Mouse (Mus musculus) megakaryocyte progenitor cell, adult 5-6 weeks (primary cell): Measurements from ENCODE around the gene Bcl11b. TPM values are rescaled to one million over a fixed set of nuclear protein-coding genes. Genes with fewer than 3 reads are reported as not detected.
A peak's percentile ranks its signal among the peaks of the same experiment; 100 is the strongest.

Source experiments
- ATAC-seq: replicated peaks from 2 replicates; pipeline ENCODE4 v1.8.0; 2016; ENCODE audit warnings: mild to moderate bottlenecking, moderate TSS enrichment, inconsistent platforms; ENCODE audit not compliant: poor library complexity
- total RNA-seq, 2 experiments: library from RNA; stranded (forward) in 1 of 2; stranded (reverse) in 1 of 2; fragments of 157-497, 149-512 nt in 1 of 2; fragments of 200-1000 nt in 1 of 2; gene quantifications; 2 replicates each; pipeline versions ENCODE4 v1.2.3 to v1.2.4; 2015 to 2017

Bcl11b gene
- total RNA-seq, 2 experiments from 2014 or later = 0.02 to 0.33 TPM

DNA sequence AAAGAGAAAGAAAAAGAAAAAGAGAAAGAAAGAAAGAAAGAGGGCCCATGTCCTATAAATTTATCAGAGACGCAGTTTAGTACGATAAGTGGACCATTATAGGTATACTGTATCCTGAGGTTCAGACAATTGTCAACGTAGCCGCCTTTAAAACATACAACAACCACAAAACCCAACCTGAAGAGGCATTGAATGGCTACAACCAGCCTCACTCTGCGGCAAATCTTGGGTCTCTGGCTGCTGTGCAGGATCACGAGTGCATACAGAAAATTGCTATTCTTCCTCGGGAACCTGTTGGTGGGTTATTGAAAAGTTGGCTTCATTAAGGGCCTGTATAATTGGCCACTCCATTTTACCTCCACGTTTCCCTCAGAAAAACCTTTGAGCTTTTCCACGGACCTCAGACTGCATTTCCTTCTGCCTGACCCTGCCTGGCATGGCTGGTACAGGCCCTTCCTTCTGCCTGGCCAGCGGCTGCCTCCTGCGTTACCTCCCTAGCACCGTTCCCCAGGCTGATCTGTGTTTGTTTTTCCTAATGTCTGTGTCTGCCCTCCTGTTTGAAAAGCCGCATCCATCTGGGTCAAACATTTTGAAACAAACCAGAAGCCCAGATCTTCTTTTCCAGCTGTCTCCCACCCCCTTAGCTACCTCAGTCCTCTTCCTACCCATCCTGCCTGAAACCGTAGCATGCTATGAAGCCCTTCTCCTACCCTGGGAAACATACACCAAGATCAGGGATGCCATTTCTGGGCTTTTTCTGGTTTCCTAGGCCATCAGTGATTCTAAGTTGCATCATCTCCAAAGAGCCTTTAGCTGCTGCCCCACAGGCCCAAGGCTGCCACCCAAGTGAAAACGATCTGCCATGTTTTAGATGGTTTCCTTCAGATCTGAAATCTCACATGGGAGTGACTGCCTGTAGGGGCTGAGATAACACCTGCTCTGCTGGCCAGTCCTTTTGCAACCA is 3.4 kb downstream of the Bcl11b start:
- no peak for ATAC-seq

- ATAC-seq = peak; percentile 98
Measured at GRCm38 (mm10) chr12:107998746-107999145, 4.7 kb downstream of the Bcl11b start.

DNA sequence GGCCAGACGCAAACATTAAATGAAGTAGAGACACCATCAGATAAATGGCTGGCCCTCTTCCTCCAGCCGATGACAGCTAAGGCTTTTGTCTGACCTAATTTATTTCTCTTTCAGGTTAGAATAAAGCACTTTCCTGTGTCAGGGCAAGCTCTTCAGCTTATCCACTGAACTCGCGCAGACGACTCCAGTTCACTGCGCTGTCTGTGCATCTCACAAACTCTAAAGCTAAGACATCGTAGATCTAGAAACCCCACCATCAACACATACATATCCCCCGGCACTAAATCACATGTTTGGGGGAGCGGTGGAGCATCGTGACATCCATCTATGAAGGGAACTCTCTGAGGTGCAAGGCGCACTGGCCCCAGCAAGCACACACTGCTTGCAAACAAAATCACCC is 5.5 kb downstream of the Bcl11b start:
- no peak for ATAC-seq

DNA sequence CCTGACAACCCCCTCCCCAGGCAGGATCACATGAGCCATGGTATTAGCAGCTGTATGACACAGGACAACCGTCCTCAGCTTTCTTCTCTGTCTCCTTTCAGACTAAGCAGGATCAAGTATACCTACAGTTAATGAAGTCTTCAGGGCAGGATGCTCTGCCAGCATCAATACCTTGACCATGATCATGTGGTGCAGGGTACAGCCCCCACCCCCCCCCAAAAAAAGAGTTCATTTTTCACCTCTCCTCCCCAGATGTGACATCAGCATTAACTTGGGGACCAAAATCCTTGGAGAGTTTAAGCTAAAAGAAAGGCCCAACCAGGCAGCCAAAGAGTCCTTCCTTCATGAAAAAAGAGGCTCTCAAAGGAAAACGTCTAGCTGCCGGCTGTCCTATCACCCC is 6.2 kb downstream of the Bcl11b start:
- no peak for ATAC-seq

GRCm38 (mm10) chr12:107996773-107997172 is 6.6 kb downstream of the Bcl11b start:
- no peak for ATAC-seq

GRCm38 (mm10) chr12:107996216-107996615 is 7.2 kb downstream of the Bcl11b start:
- ATAC-seq = no peak

DNA sequence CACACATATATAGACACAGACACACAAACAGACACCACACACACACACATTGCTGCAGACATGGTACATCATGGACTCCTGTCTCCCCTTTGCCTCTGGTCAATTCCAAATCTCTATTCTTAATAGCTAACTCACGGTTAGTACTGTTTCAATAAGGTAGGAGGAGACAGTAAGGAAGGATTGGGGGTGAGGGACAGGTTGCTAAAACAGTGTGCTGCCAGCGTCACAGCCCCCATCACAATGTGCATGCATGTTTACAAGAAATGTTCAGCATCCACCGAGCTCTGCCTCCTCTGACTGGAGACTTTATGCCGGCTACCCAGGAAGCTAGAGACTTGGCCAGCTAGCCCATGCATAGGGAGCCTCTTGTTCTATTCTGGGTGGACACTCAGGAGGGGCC is 9.0 kb downstream of the Bcl11b start:
- no peak for ATAC-seq

DNA sequence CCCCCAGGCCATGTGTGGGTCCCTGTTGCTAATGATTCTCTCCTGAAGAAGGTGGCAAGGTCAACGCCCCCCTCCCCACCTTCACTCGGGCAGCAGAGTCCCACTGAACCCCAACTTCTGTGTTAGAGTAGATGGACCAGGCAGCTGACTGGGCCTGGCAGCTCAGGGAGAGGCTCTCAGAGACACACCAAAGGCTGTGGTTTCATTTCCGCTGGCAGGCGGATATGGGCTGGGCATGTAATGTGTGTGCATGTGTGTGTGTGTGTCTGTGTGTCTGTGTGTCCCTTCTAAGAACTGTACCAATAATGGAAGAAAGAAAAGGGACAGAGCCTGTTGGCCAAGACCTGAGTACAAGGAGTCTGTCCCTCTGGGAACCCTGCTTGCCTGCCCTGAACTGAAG is 10.4 kb downstream of the Bcl11b start:
- 0 out of 2 replicates have a peak, but pooled peaks have one; percentile 11 for ATAC-seq

- ATAC-seq = no peak
Measured at GRCm38 (mm10) chr12:107991191-107991590, 12.2 kb downstream of the Bcl11b start.

DNA sequence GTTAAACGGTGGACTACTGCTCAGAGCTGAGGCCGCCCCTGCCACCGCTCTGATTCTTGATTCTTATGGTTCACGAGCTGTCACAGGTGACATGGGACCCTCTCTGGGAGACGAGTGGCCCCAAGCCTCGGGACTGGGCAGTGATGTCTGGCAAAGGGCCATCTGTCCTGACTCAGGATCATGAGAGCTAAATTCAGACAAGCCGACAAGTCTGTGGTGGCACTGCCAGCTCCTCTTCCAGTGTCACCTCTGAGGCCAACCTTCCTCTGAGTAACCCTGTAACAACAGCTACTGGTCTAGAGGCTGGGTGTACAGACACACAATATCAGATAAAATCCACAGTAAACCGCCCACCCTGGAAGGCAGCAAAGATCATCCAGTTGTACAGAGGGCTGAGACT is 20.2 kb downstream of the Bcl11b start:
- no peak for ATAC-seq

- no peak for ATAC-seq
Measured at GRCm38 (mm10) chr12:107982306-107982705, 21.1 kb downstream of the Bcl11b start.

- no peak for ATAC-seq
Measured at GRCm38 (mm10) chr12:107981231-107981630, 22.2 kb downstream of the Bcl11b start.

DNA sequence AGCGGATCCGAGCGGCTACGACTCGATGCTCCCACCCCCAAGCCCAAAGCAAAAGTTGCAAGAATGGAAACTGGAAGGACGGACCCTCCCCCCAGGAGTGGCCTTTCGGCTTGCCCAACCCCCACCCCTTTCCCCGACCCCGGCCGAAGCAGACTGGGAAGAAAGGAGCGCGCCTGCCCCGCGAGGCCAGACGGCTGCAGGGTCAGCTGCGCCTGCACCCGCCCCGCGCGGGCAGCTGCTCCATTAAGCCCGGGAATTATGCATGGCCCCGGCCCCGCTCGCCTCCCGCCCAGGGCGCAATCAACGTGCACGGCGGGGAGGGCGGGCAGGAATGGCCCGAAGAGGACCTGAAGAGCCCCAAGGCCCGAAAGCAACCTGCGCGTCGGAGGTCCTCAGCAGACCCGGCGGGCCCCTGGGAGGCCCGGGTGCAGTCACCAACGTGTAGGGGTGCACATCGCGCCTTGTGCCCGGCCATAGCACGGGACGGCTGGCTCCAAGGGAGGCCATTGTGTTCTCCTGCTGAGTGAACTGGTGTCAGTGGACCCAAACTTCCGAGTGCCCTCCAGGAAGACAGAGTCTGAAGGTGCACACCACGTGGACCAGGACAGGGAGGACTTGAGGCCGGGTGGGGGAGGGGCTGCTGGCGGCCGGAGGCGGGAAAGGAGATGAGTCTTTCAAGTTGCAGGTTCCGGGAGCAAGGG is 23.0 kb downstream of the Bcl11b start:
- no peak for ATAC-seq

GRCm38 (mm10) chr12:107979710-107980260 is 23.6 kb downstream of the Bcl11b start:
- no peak for ATAC-seq

DNA sequence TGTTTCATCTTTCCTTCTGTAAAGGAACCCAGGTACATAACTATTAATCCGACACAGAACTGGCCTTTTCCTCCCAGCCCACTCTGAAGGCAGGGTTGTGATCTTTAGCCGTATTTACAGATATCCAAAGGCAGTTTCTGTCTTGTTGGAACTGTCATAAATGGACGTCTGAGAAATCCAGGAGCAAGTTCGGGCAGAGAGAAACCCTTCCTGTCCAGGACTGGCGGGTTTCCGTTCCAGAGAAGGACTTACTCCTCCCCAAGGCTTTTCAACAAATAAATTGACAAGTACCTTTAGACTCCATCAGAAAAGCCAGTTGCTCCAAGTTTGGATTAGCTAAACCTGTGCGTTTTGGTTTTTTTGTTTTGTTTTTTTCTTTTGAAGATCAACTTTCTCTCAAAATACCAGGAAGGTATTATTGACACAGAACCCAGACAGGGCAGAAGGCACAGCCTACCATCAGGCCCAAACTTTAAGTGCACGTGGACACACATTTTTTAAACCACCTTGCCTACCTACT is 24.6 kb downstream of the Bcl11b start:
- no peak for ATAC-seq

- ATAC-seq = no peak
Measured at GRCm38 (mm10) chr12:107978063-107978462, 25.3 kb downstream of the Bcl11b start.

DNA sequence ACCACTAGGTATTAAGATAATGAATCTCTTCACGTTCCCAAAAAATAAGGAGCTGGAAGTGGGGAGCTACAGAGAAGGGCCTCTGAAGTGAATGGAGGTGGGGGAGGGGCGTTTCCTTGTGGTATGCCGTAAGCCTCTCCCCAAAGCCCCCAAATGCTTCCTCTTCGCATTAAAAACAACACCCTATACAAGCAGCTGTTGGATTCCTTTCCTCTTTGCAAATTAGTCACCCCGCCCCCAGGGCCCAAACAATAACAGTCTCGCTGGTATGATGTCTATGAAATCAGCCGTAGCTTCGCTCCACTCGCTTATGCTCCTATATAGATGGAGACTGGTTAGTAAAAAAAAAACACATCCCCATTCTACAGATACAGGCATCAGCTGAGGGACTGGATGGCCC is 25.9 kb downstream of the Bcl11b start:
- ATAC-seq = no peak

DNA sequence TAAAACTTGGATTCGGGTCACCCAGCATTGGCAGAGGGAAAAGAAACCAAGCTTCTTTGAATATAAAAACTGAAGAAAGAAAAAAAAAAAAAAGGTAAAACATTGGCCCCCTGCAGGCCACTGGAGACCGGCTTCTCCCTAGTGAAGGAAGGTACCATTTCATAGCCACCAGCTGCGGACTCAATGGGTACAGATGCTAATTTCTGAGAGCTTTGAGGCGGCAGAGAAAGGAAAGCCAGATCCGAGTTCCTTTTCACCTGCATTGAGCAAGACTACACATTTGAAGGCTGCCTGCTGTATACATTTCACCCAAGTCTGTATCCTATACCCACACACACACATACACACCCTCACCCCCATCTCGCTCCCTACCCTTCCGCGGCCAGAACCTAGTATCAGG is 26.3 kb downstream of the Bcl11b start:
- ATAC-seq = no peak

DNA sequence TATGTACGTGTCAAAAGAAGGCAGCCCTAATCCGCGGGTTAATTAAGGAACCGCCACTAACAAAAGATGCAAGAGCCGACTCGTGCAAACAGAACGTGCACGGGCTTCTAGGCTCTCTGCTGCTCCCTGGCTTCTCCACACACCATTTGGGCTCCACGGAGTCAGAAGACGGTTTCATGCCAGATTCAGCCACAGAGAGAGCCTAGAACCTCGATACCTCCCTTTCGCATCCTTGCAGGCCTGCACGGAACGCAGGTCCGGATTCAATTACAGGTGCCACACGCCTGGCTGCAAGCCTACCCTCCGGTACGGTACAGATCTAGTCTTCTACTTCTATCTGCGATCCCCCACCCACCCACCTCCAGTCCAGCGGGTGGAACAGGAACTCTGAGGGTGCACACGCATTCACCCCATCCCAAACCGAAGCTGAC is 26.8 kb downstream of the Bcl11b start:
- no peak for ATAC-seq

- ATAC-seq = no peak
Measured at GRCm38 (mm10) chr12:107975897-107976570, 27.4 kb downstream of the Bcl11b start.

GRCm38 (mm10) chr12:107975479-107975896 is 27.9 kb downstream of the Bcl11b start:
- ATAC-seq = no peak
